Mouse (Mus musculus): ENCODE data around the gene Olfr1388. TPM values are rescaled to one million over a fixed set of nuclear protein-coding genes. Genes with fewer than 3 reads are reported as not detected.
"Not testable (repeated sequence)": the region's sequence is repeated elsewhere in the genome, so short reads cannot be mapped to it uniquely, and the experiment has no call there.

The Olfr1388 gene
- 0.09 TPM in 1 of 2 replicates, not detected in the other for total RNA-seq (2021)
- long read RNA-seq, result 0 reads

DNA sequence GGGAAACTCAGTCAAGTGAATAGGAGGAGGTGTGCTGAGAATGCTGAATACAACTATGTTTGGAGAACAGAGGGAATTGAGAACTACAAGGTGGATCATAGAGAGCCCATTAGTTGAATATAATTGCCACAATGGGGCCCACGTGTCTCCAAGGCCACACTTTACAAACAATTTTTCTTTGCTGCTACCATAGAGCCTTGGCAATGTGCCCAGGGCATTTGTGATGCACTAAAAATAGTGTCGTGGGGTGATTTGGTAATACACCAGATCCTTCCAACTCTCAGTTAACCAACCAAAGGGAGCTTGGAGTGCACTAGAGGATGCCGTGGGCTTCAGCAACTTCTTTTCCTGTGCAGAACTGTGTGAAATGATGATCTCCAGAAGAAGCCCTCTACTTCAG lies at the start of gene Olfr1388:
Olfr1388 (plus strand) TSS at position 214 of the 400 bp plus-strand sequence.
- DNase-seq, result peak; percentile 20

DNA sequence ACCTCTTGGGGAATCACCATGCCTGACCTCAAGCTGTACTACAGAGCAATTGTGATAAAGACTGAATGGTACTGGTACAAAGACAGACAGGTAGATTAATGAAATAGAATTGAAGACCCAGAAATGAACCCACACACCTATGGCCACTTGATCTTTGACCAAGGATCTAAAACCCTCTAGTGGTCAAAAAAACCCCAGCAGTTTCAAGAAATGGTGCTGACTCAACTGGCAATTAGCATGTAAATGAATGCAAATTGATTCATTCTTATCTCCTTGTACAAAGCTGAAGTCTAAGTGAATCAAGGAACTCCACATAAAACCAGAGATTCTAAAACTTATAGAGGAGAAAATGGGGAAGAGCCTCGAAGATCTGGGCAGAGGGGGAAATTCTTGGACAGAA lies 43.7 kb upstream of the Olfr1388 start:
- DNase-seq, result not testable (repeated sequence)

DNA sequence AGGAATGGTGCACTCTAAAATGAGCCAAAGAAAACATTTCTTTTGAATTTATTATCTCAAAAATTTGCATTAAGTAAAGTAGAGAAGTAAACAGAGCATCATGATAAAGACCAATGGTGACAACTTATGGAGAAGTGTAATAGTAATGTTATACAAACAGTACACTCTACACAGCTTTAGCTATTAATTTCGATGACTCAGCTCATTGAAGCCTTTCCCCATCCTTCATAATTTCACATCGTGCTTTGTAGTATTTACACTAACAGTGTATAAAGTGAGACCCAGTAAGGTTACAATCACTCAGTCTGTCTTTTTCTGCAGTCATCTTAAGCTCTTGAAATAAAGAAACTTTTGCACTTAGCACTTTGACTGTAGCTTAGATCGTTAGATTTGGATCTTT lies 29.6 kb upstream of the Olfr1388 start:
- DNase-seq, result no peak

DNA sequence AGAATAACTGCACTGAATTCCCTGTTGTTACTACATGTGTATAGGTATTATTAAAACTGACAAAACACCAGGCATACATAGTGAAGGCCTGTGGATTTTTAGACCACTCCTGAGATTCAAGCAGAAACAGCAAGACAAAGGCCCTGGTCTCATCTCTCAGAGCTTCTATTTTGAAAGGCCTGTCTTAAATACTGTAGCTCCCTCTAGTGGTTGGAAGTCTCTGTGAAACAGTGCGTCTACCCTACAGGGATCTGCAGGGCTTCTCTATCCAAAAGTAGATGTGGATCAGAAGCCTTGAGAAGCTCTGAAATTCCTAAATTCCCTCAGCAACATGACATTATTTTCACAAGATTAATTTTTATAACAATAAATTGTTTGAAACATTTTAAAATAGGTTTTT lies 25.9 kb upstream of the Olfr1388 start:
- DNase-seq, result no peak

DNA sequence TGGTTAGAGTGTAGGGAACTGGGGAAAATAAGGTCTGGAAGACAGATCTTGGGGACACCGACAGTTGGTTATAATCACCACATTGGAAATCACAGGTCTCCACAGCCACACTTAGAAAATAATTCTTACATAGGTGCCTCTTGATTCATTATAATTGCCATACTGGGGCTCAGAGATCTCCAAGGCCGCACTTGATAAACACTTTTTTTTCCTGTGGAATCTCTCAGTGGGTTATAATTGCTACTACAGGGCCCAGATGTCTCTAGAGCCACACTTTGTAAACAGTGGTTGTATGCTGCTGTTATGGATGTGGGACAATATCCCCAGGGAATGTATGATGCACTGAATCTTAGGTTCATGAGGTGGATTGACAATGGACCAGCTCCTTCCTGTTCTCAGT lies 13.7 kb upstream of the Olfr1388 start, which contains the start of gene Olfr1389:
Olfr1389 (plus strand) TSS at position 301 of the 400 bp plus-strand sequence.
- no peak for DNase-seq

DNA sequence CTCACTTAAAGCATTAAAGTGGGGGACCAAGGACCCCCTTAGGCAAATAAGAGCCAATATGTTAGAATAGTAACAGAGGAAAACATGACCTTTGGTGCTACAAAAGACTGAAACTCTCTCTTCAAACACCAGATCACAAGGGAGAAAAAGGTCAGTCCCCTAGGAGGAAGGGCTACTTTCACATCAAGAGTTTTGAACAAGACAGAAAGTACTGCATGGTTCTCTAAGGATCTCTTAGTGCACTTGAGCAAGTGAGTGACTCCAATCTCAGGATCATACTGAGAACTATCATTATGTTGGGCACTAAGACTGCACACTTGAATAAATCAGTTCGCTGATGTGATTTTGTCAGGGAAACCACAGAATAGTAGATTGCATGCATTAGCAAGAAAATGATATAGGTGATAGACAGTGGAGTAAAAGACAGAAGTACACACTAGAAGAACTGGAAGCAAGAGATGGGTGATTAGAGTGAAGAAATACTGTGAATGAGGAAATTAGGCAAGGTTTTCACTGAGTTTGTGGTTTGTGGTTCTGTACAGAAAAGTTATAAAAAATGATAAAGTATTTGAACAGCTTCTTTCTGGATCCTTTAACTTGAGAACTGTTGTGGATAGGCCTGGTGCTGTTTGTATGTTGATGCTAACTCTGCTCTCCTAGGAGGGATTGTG lies 11.0 kb upstream of the Olfr1388 start:
- DNase-seq, result no peak

DNA sequence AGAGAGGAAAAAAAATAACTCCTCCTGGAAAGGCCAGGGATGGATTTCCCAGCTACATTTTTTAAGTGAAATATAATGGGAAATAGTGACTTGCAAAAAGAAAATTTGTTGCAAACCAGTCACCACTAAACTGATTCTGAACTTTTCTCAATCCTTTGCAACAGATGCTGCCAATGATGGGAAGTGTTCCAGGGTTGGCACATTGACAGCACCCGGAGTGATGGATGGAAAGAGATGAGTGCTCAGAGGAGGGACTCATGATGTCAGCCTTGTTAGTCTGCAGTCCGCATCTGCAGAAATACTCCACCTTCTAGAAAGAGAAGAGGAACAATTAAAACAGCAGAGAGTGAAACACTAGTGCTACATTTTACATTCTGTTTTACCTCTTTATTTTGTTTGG lies 6.8 kb upstream of the Olfr1388 start:
- no peak for DNase-seq

DNA sequence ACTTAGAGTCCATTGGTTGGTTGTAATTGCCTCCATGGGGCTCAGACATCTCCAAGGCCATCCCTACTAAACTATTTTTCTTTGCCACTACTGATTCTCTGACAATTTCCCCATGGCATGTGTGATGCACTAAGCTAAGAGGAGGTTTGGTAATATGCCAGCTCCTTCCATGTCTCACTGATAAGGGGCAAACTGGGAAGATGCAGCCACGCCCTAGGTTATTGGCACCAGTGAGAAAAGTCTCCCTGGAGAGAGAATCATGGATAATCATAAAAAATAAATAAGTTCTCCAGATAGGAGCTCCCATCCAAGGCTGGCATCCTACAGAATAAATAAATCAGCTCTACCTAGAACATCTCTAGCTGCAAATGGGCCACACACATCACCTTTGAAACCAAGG lies 18.6 kb downstream of the Olfr1388 start, which contains the start of gene Olfr1387:
Olfr1387 (plus strand) TSS at position 301 of the 400 bp plus-strand sequence.
- no peak for DNase-seq

DNA sequence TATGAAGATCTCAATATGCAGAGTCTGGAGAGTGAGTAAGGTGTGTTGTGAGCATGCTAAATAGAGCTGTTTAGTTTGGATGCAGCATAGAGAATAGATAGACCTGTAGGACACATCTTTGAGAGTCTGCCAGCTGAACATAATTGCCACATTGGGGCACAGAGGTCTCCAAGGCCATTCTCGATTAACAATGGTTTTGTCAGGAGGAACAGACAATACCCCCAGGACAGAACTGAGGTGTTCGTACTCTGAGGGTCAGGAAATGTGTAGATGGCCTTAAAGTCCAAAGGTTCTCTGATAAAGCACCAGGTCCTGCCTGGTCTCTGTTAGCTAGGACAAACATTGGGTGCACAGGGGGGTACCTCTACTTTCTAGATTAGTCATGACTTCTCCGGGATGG lies 28.3 kb downstream of the Olfr1388 start, which contains the start of gene Olfr1386:
Olfr1386 (plus strand) TSS at position 301 of the 400 bp plus-strand sequence.
- not testable (repeated sequence) for DNase-seq

DNA sequence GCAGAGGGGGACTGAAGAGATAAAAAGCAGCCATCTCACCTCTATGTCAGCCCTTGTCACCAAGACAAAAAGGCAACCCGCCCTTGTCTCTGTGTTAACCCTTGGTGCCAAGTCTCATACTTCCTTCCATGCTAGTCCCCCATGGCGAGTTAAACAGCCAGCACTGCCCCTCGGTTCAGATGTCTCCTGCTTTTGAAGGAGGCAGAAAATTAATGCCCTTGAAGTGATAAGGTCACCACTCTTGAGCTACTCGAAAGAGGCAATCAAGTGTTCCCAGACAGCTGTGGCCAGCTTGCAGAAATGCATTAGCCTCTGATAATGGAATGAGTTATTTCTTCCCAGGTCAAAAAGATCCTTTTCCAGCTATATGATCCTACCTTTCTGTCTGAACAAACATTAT lies 49.5 kb downstream of the Olfr1388 start:
- DNase-seq, result no peak

DNA sequence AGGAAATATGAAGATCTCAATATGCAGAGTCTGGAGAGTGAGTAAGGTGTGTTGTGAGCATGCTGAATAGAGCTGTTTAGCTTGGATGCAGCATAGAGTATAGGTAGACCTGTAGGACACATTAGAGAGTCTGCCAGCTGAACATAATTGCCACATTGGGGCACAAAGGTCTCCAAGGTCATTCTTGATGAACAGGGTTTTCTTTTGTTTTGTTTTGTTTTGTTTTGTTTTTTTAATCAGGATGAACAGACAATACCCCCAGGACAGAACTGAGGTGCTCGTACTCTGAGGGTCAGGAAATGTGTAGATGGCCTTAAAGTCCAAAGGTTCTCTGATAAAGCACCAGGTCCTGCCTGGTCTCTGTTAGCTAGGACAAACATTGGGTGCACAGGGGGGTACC lies 52.3 kb downstream of the Olfr1388 start, which contains the start of gene Olfr1385:
Olfr1385 (plus strand) TSS at position 301 of the 400 bp plus-strand sequence.
- not testable (repeated sequence) for DNase-seq

Other genes with a start within 250 kb of the Olfr1388 start
- 23.7 and 26.6 TPM in 2 replicates for gene Btnl9, start 249.5 kb upstream of the Olfr1388 start, total RNA-seq (2021)
- 36.2 and 38.8 TPM in 2 replicates for gene Zfp62, start 233.3 kb upstream of the Olfr1388 start, total RNA-seq (2021)
- gene Mgat1, start 192.4 kb upstream of the Olfr1388 start, total RNA-seq (2021), result 94.2 and 116 TPM in 2 replicates
- gene Olfr1393, start 158.3 kb upstream of the Olfr1388 start, total RNA-seq (2021), result not detected in 2 replicates
- gene Olfr1392, start 151.3 kb upstream of the Olfr1388 start, total RNA-seq (2021), result not detected in 2 replicates
- gene Olfr10, start 131.9 kb upstream of the Olfr1388 start, total RNA-seq (2021), result not detected in 2 replicates
- gene Olfr1391, start 113.9 kb upstream of the Olfr1388 start, total RNA-seq (2021), result not detected in 2 replicates
- not detected in 2 replicates for gene Olfr1390, start 101.4 kb upstream of the Olfr1388 start, total RNA-seq (2021)
- not detected in 2 replicates for gene Olfr1389, start 13.6 kb upstream of the Olfr1388 start, total RNA-seq (2021)
- not detected in 2 replicates for gene Olfr1387, start 18.7 kb downstream of the Olfr1388 start, total RNA-seq (2021)
- gene Olfr1386, start 28.4 kb downstream of the Olfr1388 start, total RNA-seq (2021), result not detected in 2 replicates
- not detected in 2 replicates for gene Olfr1385, start 52.4 kb downstream of the Olfr1388 start, total RNA-seq (2021)
- gene Olfr1384, start 70.1 kb downstream of the Olfr1388 start, total RNA-seq (2021), result not detected in 2 replicates
- gene Olfr1383, start 83.0 kb downstream of the Olfr1388 start, total RNA-seq (2021), result 1.9 TPM in 1 of 2 replicates, not detected in the other
- gene Olfr1382, start 91.6 kb downstream of the Olfr1388 start, total RNA-seq (2021), result not detected in 2 replicates
- gene Olfr1381, start 106.8 kb downstream of the Olfr1388 start, total RNA-seq (2021), result not detected in 2 replicates
- not detected in 2 replicates for gene Olfr1380, start 120.3 kb downstream of the Olfr1388 start, total RNA-seq (2021)
- 15.3 and 20.1 TPM in 2 replicates for gene Flt4, start 172.6 kb downstream of the Olfr1388 start, total RNA-seq (2021)
- not detected in 2 replicates for gene Scgb3a1, start 227.0 kb downstream of the Olfr1388 start, total RNA-seq (2021)

Measured in adrenal gland, postnatal 25 days (tissue).